Mouse (Mus musculus) testis, postnatal 10 days (tissue): ENCODE measurements around the gene Krt8.

ENCODE experiments used
- DNase-seq: peaks from one replicate; pipeline ENCODE4 v3.0.0; 2021; ENCODE audit warnings: low spot score

The Krt8 gene

GRCm38 (mm10) chr15:101976023-101976422 is 28.3 kb downstream of the Krt8 start:
- peak; percentile 69 for DNase-seq

GRCm38 (mm10) chr15:101974083-101974845 is 30.0 kb downstream of the Krt8 start:
- peak; percentile 51 for DNase-seq

GRCm38 (mm10) chr15:101973414-101974077 is 30.7 kb downstream of the Krt8 start:
- DNase-seq, result peak; percentile 98

- peak; percentile 84 for DNase-seq
Measured at GRCm38 (mm10) chr15:101970536-101970935, 33.7 kb downstream of the Krt8 start.

GRCm38 (mm10) chr15:101966808-101967207 is 37.5 kb downstream of the Krt8 start:
- peak; percentile 33 for DNase-seq

GRCm38 (mm10) chr15:101958891-101959290 is 45.4 kb downstream of the Krt8 start:
- no peak for DNase-seq

- no peak for DNase-seq
Measured at GRCm38 (mm10) chr15:101954187-101954586, 50.1 kb downstream of the Krt8 start, which contains the start of gene Krt78. Gene Krt78 (minus strand): TSS chr15:101954287.

GRCm38 (mm10) chr15:101952733-101953474 is 51.4 kb downstream of the Krt8 start:
- DNase-seq, result no peak
